In genomic region chr17:27011998-27012672, GRCm38 (mm10) we compare ENCODE assay signal across 7 mouse cellular contexts. TPM values are rescaled to one million over a fixed set of nuclear protein-coding genes. Genes with fewer than 3 reads are reported as not detected.
DNase-seq lines count a peak whose midpoint lies in the region; ATAC-seq lines count a peak whose summit lies in the region.

No protein-coding gene starts in this region.

- 0 out of 2 replicates have a peak, but pooled peaks have one; percentile 57 for ATAC-seq in erythroid progenitor cell, adult 5-6 weeks (replicated peaks; ENCODE audit: low FRiP score, poor library complexity, severe bottlenecking)

- peak; percentile 40 for DNase-seq in 3134 (ENCODE audit: extremely low read depth, insufficient read length, low spot score)
- peak; percentile 82 for DNase-seq in CD4-positive, CD25-positive, alpha-beta regulatory T cell, adult 2 months (ENCODE audit: low read depth, low spot score)
- peak; percentile 26 for DNase-seq in mesoderm, embryonic 11.5 days (ENCODE audit: low read depth, low spot score)
- DNase-seq in ovary, postnatal 36 days (ENCODE audit: low spot score): no peak
- DNase-seq in layer of hippocampus, adult 8-10 months (ENCODE audit: low spot score in 2 of 2): no peak
- no peak for DNase-seq in urinary bladder, adult 18-20 months (ENCODE audit: low spot score in 2 of 2)

RNA-seq across cellular contexts. Expression of gene Bak1, which starts 16.7 kb away (rescaled TPM):
- 32.7 and 36.0 TPM in 2 replicates for total RNA-seq in erythroid progenitor cell, adult 5-6 weeks (2015; ENCODE audit: low replicate concordance)
- 11.4 and 12.5 TPM in 2 replicates for total RNA-seq in erythroid progenitor cell, adult 5-6 weeks (2017; ENCODE audit: low replicate concordance)
- 10 to 100 TPM; 11.6 to 15.9 (median 13.7) TPM for total RNA-seq in layer of hippocampus, adult 8-10 months (2022)

RNA-seq across cellular contexts. Expression of gene Zbtb9, which starts 39.2 kb away (rescaled TPM):
- 1.4 TPM in 1 of 2 replicates, not detected in the other for total RNA-seq in erythroid progenitor cell, adult 5-6 weeks (2015; ENCODE audit: low replicate concordance)
- total RNA-seq in erythroid progenitor cell, adult 5-6 weeks (2017; ENCODE audit: low replicate concordance): 7.1 and 8.1 TPM in 2 replicates
- 10 to 100 TPM; 12.2 to 14.7 (median 13.7) TPM for total RNA-seq in layer of hippocampus, adult 8-10 months (2022)

RNA-seq across cellular contexts. Expression of gene Itpr3, which starts 45.0 kb away (rescaled TPM):
- total RNA-seq in erythroid progenitor cell, adult 5-6 weeks (2015; ENCODE audit: low replicate concordance): 1.3 and 9.0 TPM in 2 replicates
- total RNA-seq in erythroid progenitor cell, adult 5-6 weeks (2017; ENCODE audit: low replicate concordance): 0.98 and 2.2 TPM in 2 replicates
- total RNA-seq in layer of hippocampus, adult 8-10 months (2022): 1 to 10 TPM; 3.0 to 4.8 (median 3.7) TPM

Comparison
In these comparisons a context has a peak if more than half of its experiments do, and no peak if none do; other contexts are left out.
1. DNase-seq: peak in 3134 (single experiment), CD4-positive, CD25-positive, alpha-beta regulatory T cell, adult 2 months (single experiment) and mesoderm, embryonic 11.5 days (single experiment); none in ovary, postnatal 36 days (single experiment), layer of hippocampus, adult 8-10 months (0 of 2) and urinary bladder, adult 18-20 months (0 of 2).